Mouse (Mus musculus) CH12.LX (cell line): ENCODE measurements around the gene Nab2.

Experiments
- CHD1 ChIP-seq: IDR thresholded peaks from 2 replicates; pipeline ENCODE4 v1.6.1; 2012; ENCODE audit warnings: low read depth, low read length, improper control_type of control experiment, inconsistent platforms
- CTCF ChIP-seq, 2 experiments: IDR thresholded peaks in 1 of 2; conservative IDR thresholded peaks in 1 of 2; 2 replicates each; pipeline ENCODE4 v1.5.1; 2011 to 2012; ENCODE audit warnings: low read depth in 2 of 2, low read length in 2 of 2, improper control_type of control experiment in 1 of 2, inconsistent platforms in 1 of 2, mild to moderate bottlenecking in 1 of 2, moderate library complexity in 1 of 2
- MAFK ChIP-seq: IDR thresholded peaks from 2 replicates; pipeline ENCODE4 v1.6.1; 2011; ENCODE audit warnings: low read length, improper control_type of control experiment; ENCODE audit not compliant: insufficient replicate concordance
- POLR2A ChIP-seq: IDR thresholded peaks from 2 replicates; pipeline ENCODE4 v1.6.1; 2011; ENCODE audit warnings: low read depth, mild to moderate bottlenecking, improper control_type of control experiment, low read length
- SIN3A ChIP-seq: IDR thresholded peaks from 2 replicates; pipeline ENCODE4 v1.6.1; 2012; ENCODE audit warnings: low read length, improper control_type of control experiment, inconsistent platforms
- SMC3 ChIP-seq: IDR thresholded peaks from 2 replicates; pipeline ENCODE4 v1.6.1; 2011; ENCODE audit warnings: low read depth, low read length, improper control_type of control experiment
- TCF12 ChIP-seq: IDR thresholded peaks from 2 replicates; pipeline ENCODE4 v1.6.1; 2014; ENCODE audit warnings: low read depth, mild to moderate bottlenecking, inconsistent platforms, low read length, improper control_type of control experiment
- ZNF384 ChIP-seq: IDR thresholded peaks from 2 replicates; pipeline ENCODE4 v1.6.1; 2012; ENCODE audit warnings: low read depth, low read length, improper control_type of control experiment, inconsistent platforms

DNA sequence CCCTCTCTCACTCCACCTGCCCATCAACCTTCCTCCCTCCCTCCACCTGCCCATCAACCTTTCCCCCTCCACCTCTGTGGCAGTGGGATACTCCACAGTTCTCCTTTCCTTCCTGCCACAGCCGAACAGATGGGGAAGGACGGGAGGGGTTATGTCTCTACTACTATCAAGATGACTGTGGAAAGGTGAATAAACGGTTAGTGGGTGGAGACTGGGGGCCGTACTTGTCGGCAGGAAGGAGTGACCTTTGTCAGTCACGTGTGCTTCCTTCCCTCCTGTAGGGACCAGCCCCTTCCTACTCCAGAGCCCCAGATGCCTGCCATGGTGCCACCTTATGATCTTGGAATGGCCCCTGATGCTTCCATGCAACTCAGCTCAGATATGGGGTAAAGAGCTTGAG lies 10.3 kb downstream of the Nab2 start:
- TF ChIP-seq TCF12 (no peak), CTCF (conservative IDR thresholded peaks at IDR 0.05 in 1 of 2, IDR thresholded peaks at IDR 0.05 in 1 of 2; ENCODE audit: low read depth in 2 of 2, low read length in 2 of 2) (no peak), POLR2A (no peak), SMC3 (no peak), MAFK (no peak), CHD1 (no peak), SIN3A (no peak), ZNF384 (no peak)
